Mouse (Mus musculus) lung, adult 18-20 months (tissue): Measurements from ENCODE around the gene Ndufb10.

Experiments
- DNase-seq, 2 experiments: peaks; one replicate each; pipeline ENCODE4 v3.0.0; 2022; ENCODE audit warnings: mixed read lengths in 2 of 2

Ndufb10 gene

GRCm38 (mm10) chr17:24706982-24707800, 17.1 kb downstream of the Ndufb10 start, which contains the start of gene Tbl3:
Gene Tbl3 (minus strand): TSS chr17:24707660.
- DNase-seq = peak; percentile 91 to 93

- no peak for DNase-seq
These were observed 18.5 kb downstream of the Ndufb10 start for GRCm38 (mm10) chr17:24705821-24706220.

- DNase-seq = no peak
These were observed 23.0 kb downstream of the Ndufb10 start for GRCm38 (mm10) chr17:24701251-24701650.

GRCm38 (mm10) chr17:24699473-24699872, 24.8 kb downstream of the Ndufb10 start:
- peak in 1 of 2 experiments; percentile 2 for DNase-seq

- DNase-seq = no peak
These were observed 25.6 kb downstream of the Ndufb10 start for GRCm38 (mm10) chr17:24698715-24699114.

- peak in 1 of 2 experiments; percentile 8 for DNase-seq
These were observed 26.3 kb downstream of the Ndufb10 start for GRCm38 (mm10) chr17:24697985-24698384.

- peak; percentile 87 to 91 for DNase-seq
These were observed 28.1 kb downstream of the Ndufb10 start, which contains the start of the genes Gfer and Noxo1 for GRCm38 (mm10) chr17:24696011-24696697. Gene Gfer (minus strand): TSS chr17:24696156. Gene Noxo1 (plus strand): TSS chr17:24696234.

GRCm38 (mm10) chr17:24695326-24696010, 28.8 kb downstream of the Ndufb10 start:
- DNase-seq = no peak

- DNase-seq = no peak
These were observed 31.9 kb downstream of the Ndufb10 start for GRCm38 (mm10) chr17:24692385-24692784.

GRCm38 (mm10) chr17:24689251-24690081, 34.8 kb downstream of the Ndufb10 start, which contains the start of gene Syngr3:
Gene Syngr3 (minus strand): TSS chr17:24689955.
- DNase-seq = no peak

- no peak for DNase-seq
These were observed 36.7 kb downstream of the Ndufb10 start for GRCm38 (mm10) chr17:24687599-24687998.

- DNase-seq = peak; percentile 72 to 75
These were observed 37.1 kb downstream of the Ndufb10 start for GRCm38 (mm10) chr17:24687146-24687595.

- peak; percentile 52 to 56 for DNase-seq
These were observed 37.8 kb downstream of the Ndufb10 start for GRCm38 (mm10) chr17:24686514-24686913.

- no peak for DNase-seq
These were observed 46.7 kb downstream of the Ndufb10 start for GRCm38 (mm10) chr17:24677500-24678080.

GRCm38 (mm10) chr17:24676877-24677276, 47.4 kb downstream of the Ndufb10 start:
- no peak for DNase-seq

GRCm38 (mm10) chr17:24676187-24676586, 48.1 kb downstream of the Ndufb10 start:
- DNase-seq = peak; percentile 52 to 74

GRCm38 (mm10) chr17:24674277-24674676, 50.0 kb downstream of the Ndufb10 start:
- DNase-seq = no peak

GRCm38 (mm10) chr17:24672141-24672540, 52.1 kb downstream of the Ndufb10 start:
- DNase-seq = peak; percentile 79 to 88
